Mouse (Mus musculus) embryonic facial prominence, embryonic 10.5 days (tissue): ENCODE results near the gene Fbxo34. TPM values are rescaled to one million over a fixed set of nuclear protein-coding genes. Genes with fewer than 3 reads are reported as not detected.
"Not testable (repeated sequence)": the region's sequence is repeated elsewhere in the genome, so short reads cannot be mapped to it uniquely, and the experiment has no call there.

ENCODE experiments used
- DNase-seq: peaks from one replicate; pipeline ENCODE4 v3.0.0-alpha.2; 2017; ENCODE audit warnings: low spot score
- H3K27ac ChIP-seq: fragments of 300-500 bp; sonication (generic); replicated peaks from 2 replicates; pipeline ENCODE4 v1.5.1; 2016; ENCODE audit warnings: mild to moderate bottlenecking
- H3K27me3 ChIP-seq: fragments of 300-500 bp; sonication (generic); replicated peaks from 2 replicates; pipeline ENCODE4 v1.6.1; 2016; ENCODE audit warnings: low read depth, mild to moderate bottlenecking; ENCODE audit not compliant: poor library complexity, severe bottlenecking
- H3K36me3 ChIP-seq: fragments of 300-500 bp; sonication (generic); replicated peaks from 2 replicates; pipeline ENCODE4 v1.6.1; 2016; ENCODE audit warnings: mild to moderate bottlenecking, moderate library complexity
- H3K4me1 ChIP-seq: fragments of 300-500 bp; sonication (generic); 2 replicates; pipeline ENCODE4 v1.6.1; 2016
- H3K4me3 ChIP-seq: fragments of 300-500 bp; sonication (generic); 2 replicates; pipeline ENCODE4 v1.5.1; 2016; ENCODE audit warnings: mild to moderate bottlenecking, moderate library complexity
- H3K9me3 ChIP-seq: fragments of 300-500 bp; sonication (generic); 2 replicates; pipeline ENCODE4 v1.6.1; 2016; ENCODE audit warnings: mild to moderate bottlenecking
- WGBS: fragments of 180-500 bp; shearing (Covaris S2); methylation state at CpG from one replicate; pipeline ENCODE4 v1.1.7; 2016; 5-methylcytosine and 5-hydroxymethylcytosine counted together
- polyA plus RNA-seq: library from polyadenylated mRNA; unstranded; fragments of >200 nt; fragmentation: Nextera tagmentation; extraction: Ambion mirVana; gene quantifications from 2 replicates; pipeline ENCODE4 v1.2.1, GENCODE M21; 2016

Fbxo34 gene
- polyA plus RNA-seq, 1 experiment from 2014 or later: 23.4 TPM

DNA sequence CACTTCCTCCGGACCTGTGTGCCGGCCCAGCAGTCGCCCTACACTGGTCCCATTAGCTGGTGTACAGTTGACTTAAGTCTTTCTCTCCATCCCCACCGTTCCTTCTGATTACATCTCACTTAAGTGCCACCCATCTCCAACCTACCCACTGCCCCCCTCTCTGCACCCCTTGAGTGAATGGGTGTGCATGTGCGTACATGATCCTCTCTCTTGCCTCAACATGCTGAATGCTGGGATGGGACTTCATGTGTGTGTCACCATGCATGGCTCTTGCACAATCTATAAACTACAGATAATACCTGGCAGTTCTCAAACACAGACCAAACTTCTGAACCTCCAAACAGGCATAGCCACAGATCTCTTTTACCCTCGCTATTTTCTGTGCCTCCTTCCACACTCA, 101.4 kb downstream of the Fbxo34 start:
- Histone ChIP-seq H3K27me3 (no peaks in the 10 kb centered on the region), H3K9me3 (no peaks in the 10 kb centered on the region), H3K27ac (no peak overlapping the region), H3K4me1 (no peaks in the 10 kb centered on the region), H3K4me3 (no peak overlapping the region), H3K36me3 (peaks cover 96% of the 10 kb centered on the region)
- 91% methylated on average over 6 of the region's 6 CpGs for WGBS
- DNase-seq: no peak

DNA sequence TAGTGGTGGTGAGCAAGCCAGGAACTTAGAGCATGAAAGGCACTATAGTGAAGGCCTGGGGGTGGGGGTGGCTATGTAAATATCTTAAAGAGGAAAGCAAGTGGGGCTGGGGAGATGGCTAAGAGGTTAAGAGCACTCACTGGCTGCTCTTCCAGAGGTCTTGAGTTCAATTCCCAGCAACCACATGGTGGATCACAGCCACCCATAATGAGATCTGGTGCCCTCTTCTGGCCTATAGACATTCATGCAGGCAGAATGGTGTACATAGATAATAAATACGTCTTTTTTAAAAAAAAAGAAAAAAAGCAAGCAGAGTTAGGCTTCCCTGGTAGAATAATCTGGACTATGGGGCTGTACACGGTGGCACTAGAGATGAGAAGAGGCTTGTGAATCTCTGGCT, 103.2 kb downstream of the Fbxo34 start:
- Histone ChIP-seq H3K27ac (no peak overlapping the region), H3K9me3 (no peaks in the 10 kb centered on the region), H3K27me3 (no peaks in the 10 kb centered on the region), H3K36me3 (peaks cover 92% of the 10 kb centered on the region), H3K4me3 (no peak overlapping the region), H3K4me1 (no peaks in the 10 kb centered on the region)
- DNase-seq: no peak
- 87% methylated on average over 2 of the region's 2 CpGs for WGBS

DNA sequence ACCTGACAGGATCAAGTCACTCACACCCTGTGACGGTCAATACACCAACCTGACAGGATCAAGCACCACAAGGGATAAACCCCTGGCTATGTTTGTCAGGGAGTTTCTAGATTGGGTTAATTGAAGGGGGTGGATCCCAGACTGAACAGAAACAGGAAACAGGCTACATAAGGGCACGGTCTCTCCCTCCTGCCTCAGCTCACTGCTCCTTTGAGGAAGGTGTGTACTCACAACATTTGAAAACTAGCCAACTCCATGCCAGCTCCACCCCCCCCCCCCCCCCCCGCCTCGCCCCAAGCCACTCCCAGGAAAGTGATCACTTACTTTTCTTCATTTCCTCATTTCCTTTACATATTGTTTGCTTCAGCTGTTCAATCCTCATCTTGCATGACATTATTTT, 104.0 kb downstream of the Fbxo34 start:
- DNase-seq: no peak
- no peaks in the 10 kb centered on the region for H3K9me3 ChIP-seq
- no peak overlapping the region for H3K27ac ChIP-seq
- H3K4me3 ChIP-seq: no peak overlapping the region
- WGBS: 90% methylated on average over 4 of the region's 4 CpGs
- peaks cover 87% of the 10 kb centered on the region for H3K36me3 ChIP-seq
- H3K27me3 ChIP-seq: no peaks in the 10 kb centered on the region
- no peaks in the 10 kb centered on the region for H3K4me1 ChIP-seq

DNA sequence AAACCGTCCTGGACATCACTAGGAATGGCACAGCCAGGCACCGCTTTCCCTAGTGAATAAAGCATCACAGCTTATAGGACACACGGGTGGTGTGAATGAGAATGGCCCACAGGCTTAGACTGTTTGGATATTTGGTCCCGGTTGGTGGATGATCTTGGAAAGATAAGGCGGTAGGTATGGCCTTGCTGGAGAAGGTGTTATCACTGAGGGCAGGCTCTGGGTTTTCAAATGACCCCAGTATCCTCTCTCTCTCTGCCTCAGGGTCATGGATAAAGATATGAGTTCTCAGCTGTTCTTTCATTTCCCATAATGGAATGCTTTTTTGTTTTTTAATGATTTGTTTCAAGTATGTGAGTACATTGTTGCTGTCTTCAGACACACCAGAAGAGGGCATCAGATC, 105.0 kb downstream of the Fbxo34 start:
- Histone ChIP-seq H3K27me3 (no peaks in the 10 kb centered on the region), H3K4me1 (no peaks in the 10 kb centered on the region), H3K36me3 (peaks cover 87% of the 10 kb centered on the region), H3K27ac (no peak overlapping the region), H3K9me3 (no peaks in the 10 kb centered on the region), H3K4me3 (no peak overlapping the region)
- no peak for DNase-seq
- WGBS: 95% methylated on average over 5 of the region's 5 CpGs

DNA sequence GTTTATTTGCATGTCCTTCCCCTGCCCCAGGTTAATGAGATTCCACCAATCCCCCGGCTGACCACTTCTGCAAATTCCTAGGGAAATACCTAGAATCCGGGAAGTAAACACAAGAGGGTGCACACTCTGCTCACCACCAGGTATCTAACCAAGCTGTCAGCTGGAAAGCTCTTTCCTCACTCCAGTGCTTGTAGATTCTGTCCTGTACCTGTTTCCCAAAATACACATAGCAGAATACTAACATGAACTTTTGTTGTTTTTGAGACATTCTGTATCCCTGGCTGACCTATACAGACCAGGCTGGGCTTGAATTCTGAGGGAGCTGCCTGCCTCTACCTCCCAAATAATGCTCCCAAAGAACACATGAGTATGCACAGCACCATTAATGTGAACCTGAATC, 110.5 kb downstream of the Fbxo34 start:
- Histone ChIP-seq H3K4me1 (no peaks in the 10 kb centered on the region), H3K36me3 (peaks cover 43% of the 10 kb centered on the region), H3K9me3 (no peaks in the 10 kb centered on the region), H3K27ac (no peak overlapping the region), H3K27me3 (no peaks in the 10 kb centered on the region), H3K4me3 (no peak overlapping the region)
- WGBS: 88% methylated on average over 2 of the region's 2 CpGs
- DNase-seq: no peak

DNA sequence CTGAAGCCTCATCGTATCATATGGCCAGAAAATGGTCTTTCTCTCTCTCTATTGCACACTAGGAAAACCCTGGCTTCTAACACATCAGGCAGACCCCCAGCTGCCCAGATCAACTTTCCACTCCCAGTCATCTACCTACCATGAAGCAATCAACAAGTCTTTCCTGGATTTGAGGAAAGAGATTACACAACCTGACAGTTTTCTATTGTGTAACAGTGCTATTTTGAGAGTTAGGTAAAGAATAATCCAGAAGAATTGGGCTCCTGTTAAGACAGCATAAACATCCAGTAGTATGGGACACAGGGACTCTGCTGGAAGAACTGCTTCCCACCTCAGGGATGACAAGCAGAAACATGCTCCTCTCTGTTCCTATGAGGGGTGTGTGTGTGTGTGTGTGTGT, 112.3 kb downstream of the Fbxo34 start:
- Histone ChIP-seq H3K4me1 (peaks cover 6% of the 10 kb centered on the region), H3K4me3 (no peak overlapping the region), H3K27ac (no peak overlapping the region), H3K9me3 (no peaks in the 10 kb centered on the region), H3K36me3 (peaks cover 29% of the 10 kb centered on the region), H3K27me3 (no peaks in the 10 kb centered on the region)
- no peak for DNase-seq
- 90% methylated on average over 1 of the region's 1 CpGs for WGBS

DNA sequence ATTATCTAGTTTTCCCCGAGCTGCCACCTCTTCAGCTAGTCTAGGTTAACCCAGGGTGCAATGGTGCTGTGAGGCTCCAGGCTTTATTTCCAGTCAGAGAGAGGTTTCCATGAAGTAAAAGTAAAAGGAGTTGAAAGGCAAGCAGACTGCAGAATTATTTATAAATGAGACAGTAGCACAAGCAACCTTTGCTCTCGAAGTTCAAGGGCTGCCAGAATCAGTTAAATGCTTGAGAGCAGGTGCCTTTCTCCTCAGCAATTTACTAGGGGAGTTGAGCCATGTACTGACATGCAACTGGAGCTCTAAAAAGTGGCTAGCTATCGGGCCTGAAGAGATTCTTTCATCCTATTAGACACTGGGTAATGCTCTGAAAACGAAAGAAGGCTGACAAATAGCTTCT, 112.9 kb downstream of the Fbxo34 start:
- H3K27ac ChIP-seq: no peak overlapping the region
- H3K4me3 ChIP-seq: no peak overlapping the region
- peaks cover 7% of the 10 kb centered on the region for H3K4me1 ChIP-seq
- DNase-seq: no peak
- H3K36me3 ChIP-seq: peaks cover 24% of the 10 kb centered on the region
- 87% methylated on average over 4 of the region's 4 CpGs for WGBS
- no peaks in the 10 kb centered on the region for H3K9me3 ChIP-seq
- H3K27me3 ChIP-seq: no peaks in the 10 kb centered on the region

DNA sequence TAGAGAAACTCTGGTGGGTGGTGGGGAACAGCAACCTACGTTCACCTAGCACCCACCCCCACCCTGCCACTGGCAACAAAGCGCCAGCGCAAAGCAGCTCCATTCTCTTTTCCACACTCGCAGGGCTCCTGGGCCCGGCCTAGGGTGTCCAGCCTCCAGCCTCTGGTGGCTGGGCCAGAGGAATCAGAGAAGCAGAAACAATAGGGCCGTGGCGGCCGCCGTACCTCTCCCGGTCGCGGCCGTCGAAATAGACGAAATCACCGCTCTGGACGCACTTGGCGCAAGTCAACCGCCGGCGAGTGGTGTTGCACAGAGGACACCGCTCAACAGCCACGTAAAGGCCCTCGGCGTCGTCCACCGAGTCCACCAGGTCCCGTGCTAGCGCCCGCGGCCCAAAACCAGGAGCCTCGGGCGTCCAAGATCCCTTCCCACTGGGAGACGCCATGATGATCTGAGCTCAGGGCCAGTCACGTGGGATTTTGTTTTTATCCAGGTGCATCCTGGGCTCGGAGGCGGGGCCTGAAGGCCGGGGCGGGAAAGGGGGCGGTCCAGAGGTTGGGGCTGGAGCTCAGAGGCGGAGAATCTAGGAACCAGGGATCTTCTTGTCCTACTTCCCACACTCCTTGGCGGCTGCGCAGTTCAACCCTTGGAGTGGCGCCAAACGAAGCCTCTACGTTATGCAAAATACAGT, 117.9 kb downstream of the Fbxo34 start:
- DNase-seq: peak; percentile 98
- peak overlapping the region; percentile 86 for H3K27ac ChIP-seq

DNA sequence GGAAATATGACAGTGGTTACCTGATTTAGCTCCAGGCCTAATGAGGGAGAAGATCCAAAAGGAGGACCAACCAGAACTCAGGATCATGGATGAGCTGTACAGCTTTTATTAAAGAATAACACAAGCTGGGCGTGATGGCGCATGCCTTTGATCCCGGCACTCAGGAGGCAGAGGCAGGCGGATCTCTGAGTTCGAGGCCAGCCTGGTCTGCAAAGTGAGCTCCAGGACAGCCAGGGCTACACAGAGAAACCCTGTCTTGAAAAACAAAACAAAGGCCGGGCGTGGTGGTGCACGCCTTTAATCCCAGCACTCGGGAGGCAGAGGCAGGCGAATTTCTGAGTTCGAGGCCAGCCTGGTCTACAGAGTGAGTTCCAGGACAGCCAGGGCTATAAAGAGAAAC, 120.3 kb downstream of the Fbxo34 start, which contains the start of gene Atg14:
Gene Atg14 (minus strand): TSS at position 101 of the 400 bp plus-strand sequence.
- H3K36me3 ChIP-seq, H3K4me3 ChIP-seq, H3K9me3 ChIP-seq, H3K4me1 ChIP-seq, H3K27me3 ChIP-seq, DNase-seq, H3K27ac ChIP-seq: not testable (repeated sequence)
- 94% methylated on average over 11 of the region's 11 CpGs for WGBS

More for the DNA sequence above, 117.9 kb downstream of the Fbxo34 start:
- H3K36me3 ChIP-seq: peaks cover 5% of the 10 kb centered on the region
- H3K4me3 ChIP-seq: peak overlapping the region; percentile 97
- H3K27me3 ChIP-seq: no peaks in the 10 kb centered on the region
- WGBS: under 1% methylated on average over 46 of the region's 46 CpGs
- peaks cover 7% of the 10 kb centered on the region for H3K4me1 ChIP-seq
- no peaks in the 10 kb centered on the region for H3K9me3 ChIP-seq

DNA sequence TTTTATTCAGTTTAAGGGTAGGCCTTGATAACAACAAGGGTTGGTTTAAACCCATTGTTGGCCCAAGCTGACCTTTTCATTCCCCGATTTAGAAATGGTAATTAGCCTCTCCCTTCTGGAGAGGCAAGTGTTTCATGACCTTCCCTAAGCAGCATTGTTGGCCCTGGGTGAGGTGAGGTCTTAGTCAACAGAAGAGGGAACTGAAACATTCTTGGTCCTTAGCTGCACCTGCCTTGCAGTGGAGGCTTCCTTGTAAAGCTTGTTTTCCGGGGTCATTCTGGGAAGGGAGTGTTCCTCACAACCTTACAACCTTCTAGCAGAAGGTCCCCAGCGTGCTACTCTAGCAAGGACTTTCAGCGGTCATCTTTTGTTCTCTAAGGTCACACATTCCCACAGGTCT, 122.5 kb downstream of the Fbxo34 start:
- no peak overlapping the region for H3K27ac ChIP-seq
- no peaks in the 10 kb centered on the region; the same call in 1 of the 2 replicates for H3K4me1 ChIP-seq
- no peak overlapping the region for H3K4me3 ChIP-seq
- 80% methylated on average over 4 of the region's 4 CpGs for WGBS
- H3K27me3 ChIP-seq: no peaks in the 10 kb centered on the region
- H3K36me3 ChIP-seq: no peaks in the 10 kb centered on the region
- H3K9me3 ChIP-seq: no peaks in the 10 kb centered on the region
- no peak for DNase-seq

DNA sequence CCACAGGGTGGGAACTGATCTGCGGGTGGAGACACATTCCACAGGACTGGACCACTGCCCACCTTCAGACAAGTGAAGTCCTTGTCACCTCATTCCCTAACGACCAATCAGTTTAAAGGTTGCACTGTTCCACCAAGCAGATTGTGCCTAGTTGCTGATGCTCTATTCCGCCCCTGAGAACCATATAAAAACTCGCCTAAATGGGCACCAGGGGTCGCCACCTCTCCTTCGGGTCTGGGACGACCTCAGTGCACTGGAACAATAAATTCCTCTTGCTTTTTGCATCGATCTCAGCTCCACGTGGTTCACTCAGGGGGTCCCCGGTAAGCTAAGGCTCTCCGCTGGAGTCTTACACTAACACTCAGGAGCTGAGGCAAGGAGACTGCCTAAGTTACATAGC, 124.5 kb downstream of the Fbxo34 start:
- no peak overlapping the region for H3K4me3 ChIP-seq
- no peaks in the 10 kb centered on the region for H3K27me3 ChIP-seq
- H3K9me3 ChIP-seq: no peaks in the 10 kb centered on the region
- 77% methylated on average over 11 of the region's 11 CpGs for WGBS
- H3K36me3 ChIP-seq: no peaks in the 10 kb centered on the region
- no peak overlapping the region for H3K27ac ChIP-seq
- no peaks in the 10 kb centered on the region for H3K4me1 ChIP-seq
- DNase-seq: peak; percentile 10

DNA sequence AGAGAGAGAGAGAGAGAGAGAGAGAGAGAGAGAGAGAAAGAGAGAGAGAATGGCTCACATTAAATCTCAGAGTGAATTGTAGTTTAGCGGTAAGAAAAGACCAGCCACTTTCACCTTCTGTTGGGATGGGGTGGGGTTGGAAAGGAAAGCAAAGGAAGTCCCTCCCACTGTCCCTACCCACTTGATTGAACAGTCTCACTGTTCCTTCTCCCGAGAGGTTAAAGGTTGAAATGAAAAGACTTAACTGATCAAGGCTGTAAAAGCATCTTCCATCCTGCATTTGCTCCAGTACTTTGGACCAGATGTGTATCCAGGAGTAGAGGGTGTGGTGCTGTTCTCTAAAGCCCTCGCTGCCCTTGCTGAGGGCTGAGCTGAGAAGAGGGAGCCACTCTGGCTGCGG, 126.5 kb downstream of the Fbxo34 start:
- no peak overlapping the region for H3K27ac ChIP-seq
- H3K4me3 ChIP-seq: no peak overlapping the region
- no peaks in the 10 kb centered on the region for H3K27me3 ChIP-seq
- no peak for DNase-seq
- H3K4me1 ChIP-seq: no peaks in the 10 kb centered on the region
- WGBS: 62% methylated on average over 4 of the region's 4 CpGs
- H3K9me3 ChIP-seq: no peaks in the 10 kb centered on the region
- no peaks in the 10 kb centered on the region for H3K36me3 ChIP-seq

DNA sequence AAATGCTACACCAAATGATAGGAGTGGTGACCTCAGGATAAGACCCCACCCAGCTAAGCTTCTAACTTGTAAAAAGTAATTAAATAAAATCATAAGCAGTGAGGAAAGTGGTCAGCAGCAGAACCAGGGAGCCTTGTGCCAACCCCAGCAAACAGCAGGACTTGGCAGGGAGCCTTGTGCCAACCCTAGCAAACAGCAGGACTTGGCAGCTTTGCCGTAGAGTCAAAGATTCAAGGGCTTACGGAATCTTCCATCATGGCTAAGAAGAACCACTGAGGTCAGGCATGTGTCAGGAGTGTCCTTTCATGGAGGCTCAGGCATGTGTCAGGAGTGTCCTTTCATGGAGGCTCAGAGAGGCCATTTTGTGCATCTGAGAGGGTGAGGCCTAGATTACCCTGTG, 127.9 kb downstream of the Fbxo34 start:
- no peaks in the 10 kb centered on the region for H3K36me3 ChIP-seq
- no peak overlapping the region for H3K4me3 ChIP-seq
- WGBS: 87% methylated on average over 2 of the region's 2 CpGs
- no peaks in the 10 kb centered on the region for H3K4me1 ChIP-seq
- H3K27me3 ChIP-seq: no peaks in the 10 kb centered on the region
- H3K27ac ChIP-seq: no peak overlapping the region
- DNase-seq: no peak
- H3K9me3 ChIP-seq: no peaks in the 10 kb centered on the region
